Mouse (Mus musculus) left cerebral cortex, postnatal 14 days (tissue): ENCODE results near the gene Ankrd36. TPM values are rescaled to one million over a fixed set of nuclear protein-coding genes. Genes with fewer than 3 reads are reported as not detected.

Source experiments
- DNase-seq, 2 experiments: peaks; one replicate each; pipeline ENCODE4 v3.0.0; 2021 to 2022; ENCODE audit warnings: low spot score in 2 of 2, mixed read lengths in 1 of 2
- intact Hi-C: fragments of 180-260 bp; cut with DNase I; formaldehyde crosslinking; loops from one replicate; pipeline ENCODE4 v1.15.1; 2025
- total RNA-seq, 2 experiments: library from RNA; stranded (reverse); gene quantifications; 2 replicates each; pipeline ENCODE4 v1.2.3; 2021

The Ankrd36 gene
- total RNA-seq, 2 experiments from 2014 or later = not detected

DNA sequence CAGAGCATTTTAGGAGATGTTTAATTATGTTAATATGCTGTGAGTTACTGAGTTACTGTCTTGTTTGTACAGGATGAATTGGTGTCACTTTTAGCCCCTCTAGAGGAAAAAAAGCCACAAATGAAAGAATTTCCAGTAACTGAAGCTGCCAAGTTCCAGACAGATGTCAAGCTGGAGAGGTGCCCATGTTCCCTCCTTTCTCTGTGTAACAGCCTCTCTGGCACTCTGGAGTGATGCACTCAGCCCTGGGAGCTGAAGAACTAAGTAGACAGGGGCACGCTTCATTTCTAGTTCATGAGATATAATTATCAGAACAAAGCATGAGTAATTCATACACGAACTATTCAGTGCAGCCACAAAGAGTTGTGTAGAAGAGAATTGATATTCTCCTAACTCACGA, 45.0 kb downstream of the Ankrd36 start:
- DNase-seq = peak; percentile 21 to 28
- intact Hi-C loops = no loop called here

DNA sequence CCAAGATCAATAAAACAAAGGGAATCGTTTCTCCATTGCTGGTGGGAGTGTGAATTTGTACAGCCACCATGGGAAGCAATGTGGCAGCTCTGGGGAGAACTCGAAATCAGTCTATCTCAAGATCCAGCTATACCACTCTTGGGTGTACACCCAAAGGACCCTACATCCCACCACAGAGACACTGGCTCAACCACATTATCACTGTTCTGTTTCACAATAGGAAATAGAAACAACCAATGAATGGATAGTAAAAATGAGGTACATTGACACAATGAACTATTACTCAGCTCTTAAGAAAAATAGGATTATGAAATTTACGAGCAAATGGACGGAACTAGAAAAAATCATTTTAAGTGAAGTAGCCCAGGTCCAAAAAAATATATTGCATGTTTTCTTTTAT, 55.6 kb downstream of the Ankrd36 start:
- intact Hi-C loops = no loop called here
- no peak for DNase-seq

DNA sequence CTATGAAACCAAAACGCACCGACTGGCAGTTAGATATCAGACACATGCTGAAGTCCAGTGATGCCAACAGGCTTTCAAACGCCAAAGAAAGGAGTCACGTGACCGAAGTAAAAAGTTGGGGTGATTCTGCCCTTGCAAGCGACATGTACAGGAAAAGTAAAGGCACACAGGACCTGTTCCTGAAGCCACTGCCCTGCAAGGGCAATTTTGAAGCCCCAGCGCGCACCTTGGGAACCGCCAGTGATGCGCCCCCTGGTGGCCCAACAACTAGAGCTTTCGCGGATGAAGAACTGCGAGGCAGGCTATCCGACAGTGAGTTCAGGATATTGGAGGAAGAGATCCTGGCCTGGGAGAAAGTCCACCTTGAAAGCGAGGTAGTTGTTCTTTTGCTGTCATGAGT, 59.5 kb downstream of the Ankrd36 start:
- DNase-seq = peak in 1 of 2 experiments; percentile 54
- intact Hi-C loops = loop anchor here (2.0 kb wide), 1 partner anchor 144 kb away; no protein-coding TSS in a partner anchor

DNA sequence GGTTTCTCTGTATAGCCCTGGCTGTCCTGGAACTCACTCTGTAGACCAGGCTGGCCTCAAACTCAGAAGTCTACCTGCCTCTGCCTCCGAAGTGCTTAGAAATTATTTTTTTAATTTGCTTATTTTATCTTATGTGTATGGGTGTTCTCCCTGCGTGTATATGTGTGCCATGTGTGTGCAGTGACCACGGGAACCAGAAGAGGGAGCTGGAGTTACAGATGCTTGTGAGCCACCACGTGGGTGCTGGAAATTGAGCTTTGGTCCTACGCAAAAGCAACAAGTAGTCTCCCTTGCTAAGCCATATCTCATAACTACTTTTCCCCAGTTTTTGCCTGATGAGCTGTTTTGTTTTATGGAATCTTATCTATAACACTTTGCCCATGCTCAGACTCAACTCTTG, 73.6 kb downstream of the Ankrd36 start:
- intact Hi-C loops = no loop called here
- no peak for DNase-seq

DNA sequence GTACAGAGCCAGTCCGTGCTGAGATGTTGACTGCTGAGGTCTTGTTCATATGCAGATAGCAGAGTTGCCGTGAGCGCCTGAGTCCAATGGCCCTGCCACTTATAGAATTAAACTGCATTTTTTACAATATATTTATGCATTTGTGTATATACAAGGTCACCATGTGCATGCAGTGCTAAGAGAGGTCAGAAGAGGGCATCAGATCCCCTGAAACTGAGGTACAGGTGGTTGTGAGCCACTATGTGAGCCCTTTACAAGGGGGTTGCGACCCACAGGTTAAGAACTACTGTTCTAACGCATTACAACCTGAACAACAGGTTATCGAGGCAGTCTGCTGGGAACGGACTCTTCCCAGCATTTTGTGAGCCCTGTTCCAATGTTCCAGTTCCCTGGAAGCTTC, 80.8 kb downstream of the Ankrd36 start:
- no peak for DNase-seq
- intact Hi-C loops = no loop called here

DNA sequence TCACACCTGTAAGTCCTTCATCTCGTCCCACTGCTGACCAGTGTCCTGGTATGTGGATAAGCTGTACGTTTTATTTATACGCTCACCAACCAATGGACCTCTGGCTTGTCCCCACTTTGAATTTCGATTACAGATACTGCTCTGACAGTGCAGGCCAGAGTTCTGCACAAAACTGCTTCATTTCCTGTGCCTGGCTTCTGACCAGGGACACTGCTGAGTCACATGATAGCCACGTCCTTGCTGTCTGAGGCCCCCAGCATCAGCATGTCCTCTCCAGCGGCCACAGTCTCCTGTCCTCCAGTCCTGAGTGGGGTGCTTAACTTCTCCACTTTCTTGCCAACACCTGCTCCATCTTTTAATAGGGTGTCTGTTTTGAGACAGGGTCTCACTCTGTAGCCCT, 113.1 kb downstream of the Ankrd36 start:
- intact Hi-C loops = no loop called here
- DNase-seq = no peak

DNA sequence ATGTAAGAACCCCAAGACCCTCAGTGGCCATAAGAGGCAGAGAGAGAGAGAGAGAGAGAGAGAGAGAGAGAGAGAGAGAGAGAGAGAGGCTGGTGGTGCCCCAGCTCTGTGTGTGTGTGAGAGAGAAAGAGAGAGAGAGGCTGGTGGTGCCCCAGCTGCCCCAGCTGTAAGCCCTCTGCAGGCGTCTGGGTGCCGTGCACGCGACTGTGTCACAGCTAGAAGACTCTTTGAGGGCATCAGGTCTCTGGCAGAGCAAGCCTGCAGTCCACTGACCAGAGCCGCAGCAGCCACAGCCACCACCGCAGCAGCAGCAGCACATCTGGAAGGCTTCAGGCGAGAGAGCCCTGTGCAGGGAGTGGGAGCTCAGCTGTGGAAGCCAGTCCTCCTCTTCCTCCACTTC, 114.8 kb downstream of the Ankrd36 start:
- no peak for DNase-seq
- intact Hi-C loops = no loop called here

DNA sequence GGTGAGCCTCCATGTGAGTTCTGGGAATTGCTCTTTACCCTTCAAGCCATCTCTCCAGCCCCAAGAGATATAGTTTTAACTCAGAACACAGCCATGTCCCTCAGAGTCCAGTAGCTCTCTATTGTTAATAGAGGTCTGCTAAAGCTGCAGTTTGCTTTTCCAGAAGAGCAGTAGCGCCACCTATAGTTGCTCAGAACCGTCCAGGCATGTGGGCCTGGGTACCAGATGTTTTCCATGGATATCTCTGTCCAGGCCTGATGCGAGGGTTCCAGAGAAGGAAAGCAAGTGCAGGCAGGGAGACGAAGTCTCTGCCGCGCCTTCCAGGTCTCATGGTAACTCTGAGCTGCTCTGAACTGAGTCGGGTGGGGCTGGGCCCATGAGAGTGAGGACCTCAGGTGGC, 122.3 kb downstream of the Ankrd36 start:
- peak; percentile 45 to 74 for DNase-seq
- intact Hi-C loops = loop anchor here (2.0 to 5.0 kb wide), 2 partner anchors 207 to 399 kb away; no protein-coding TSS in a partner anchor

DNA sequence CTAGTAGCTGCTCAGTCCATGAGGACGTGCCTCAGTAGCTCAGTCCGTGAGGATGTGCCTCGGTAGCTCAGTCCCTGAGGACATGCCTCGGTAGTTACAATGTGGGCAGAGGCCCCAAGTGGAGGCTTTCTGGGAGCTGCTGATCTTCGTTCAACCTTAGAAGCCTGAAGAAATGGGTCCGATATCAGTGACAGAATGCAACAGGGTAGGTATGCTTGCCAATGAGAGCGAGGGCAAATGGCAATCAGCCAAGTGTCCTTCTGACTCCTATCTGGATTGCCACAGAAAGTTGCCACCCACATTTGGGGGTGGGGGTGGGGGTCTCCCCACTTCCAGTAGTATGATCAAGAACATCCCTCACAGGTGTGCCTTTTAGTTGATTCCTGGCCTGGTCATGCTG, 131.3 kb downstream of the Ankrd36 start:
- no peak for DNase-seq
- intact Hi-C loops = no loop called here

DNA sequence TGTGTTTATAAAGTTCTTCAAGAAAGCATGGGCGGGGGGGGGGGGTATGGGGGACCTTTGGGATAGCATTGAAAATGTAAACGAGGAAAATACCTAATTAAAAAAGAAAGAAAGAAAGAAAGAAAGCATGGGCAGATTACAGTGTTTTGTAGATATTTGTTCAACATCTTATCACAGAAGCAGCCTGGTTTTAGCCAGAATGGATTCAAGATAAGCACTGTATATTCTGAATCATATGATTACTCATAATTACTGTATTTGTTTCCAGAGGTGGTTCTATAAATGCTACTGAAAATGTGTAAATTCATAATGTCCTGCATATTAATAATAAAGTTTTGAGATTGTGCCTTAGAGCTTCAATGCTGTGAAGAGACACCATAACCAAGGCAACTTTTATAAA, 131.8 kb downstream of the Ankrd36 start:
- no peak for DNase-seq
- intact Hi-C loops = no loop called here

DNA sequence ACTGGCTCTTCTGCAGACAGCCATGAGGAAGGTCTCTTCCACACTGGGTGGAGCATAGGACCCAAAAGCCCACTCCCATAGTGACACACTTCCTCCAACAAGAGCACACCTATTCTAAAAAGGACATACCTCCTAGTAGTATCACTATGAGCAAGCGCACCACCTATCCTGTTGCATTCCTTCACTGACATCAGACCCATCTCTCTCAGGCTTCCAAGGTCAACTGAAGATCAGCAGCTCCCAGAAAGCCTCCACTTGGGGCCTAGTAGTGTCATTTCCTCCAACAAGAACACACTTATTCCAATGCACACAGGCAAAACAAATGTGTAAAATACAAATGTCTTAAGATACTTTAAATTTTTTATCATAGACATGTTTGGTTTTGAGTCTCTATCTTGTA, 132.3 kb downstream of the Ankrd36 start:
- DNase-seq = no peak
- intact Hi-C loops = no loop called here

DNA sequence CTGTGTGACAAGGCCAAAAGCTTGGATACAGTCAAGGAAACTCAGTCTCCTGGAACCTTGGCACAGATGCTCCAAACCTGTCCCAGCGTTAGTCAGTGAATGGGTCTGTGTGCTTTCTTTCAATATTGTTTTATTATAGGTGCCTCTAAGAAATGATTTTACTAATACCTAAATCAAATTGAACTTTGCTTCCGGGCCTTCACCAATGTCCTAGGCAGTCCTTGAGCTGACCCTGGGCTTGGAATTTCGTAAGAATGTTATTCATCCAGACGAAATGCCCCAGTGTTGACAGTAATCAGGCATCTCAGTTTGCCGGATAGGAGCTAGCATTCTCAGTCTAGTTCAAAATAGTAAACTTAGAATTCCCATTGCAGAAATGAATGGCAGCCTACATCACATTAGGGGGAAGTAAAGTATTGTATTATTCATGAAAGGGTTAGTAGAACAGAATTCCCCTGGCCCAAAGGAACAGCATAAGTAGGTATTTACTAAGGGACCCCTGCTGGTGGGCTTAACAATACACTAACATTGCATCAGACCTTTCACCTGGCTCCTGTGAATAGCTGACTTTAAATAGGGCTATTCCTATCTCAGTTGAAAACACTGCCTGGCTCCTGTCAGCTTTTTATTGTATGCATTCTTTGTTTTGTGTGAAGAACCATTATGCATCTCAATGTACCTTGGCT, 132.9 kb downstream of the Ankrd36 start:
- intact Hi-C loops = no loop called here

DNA sequence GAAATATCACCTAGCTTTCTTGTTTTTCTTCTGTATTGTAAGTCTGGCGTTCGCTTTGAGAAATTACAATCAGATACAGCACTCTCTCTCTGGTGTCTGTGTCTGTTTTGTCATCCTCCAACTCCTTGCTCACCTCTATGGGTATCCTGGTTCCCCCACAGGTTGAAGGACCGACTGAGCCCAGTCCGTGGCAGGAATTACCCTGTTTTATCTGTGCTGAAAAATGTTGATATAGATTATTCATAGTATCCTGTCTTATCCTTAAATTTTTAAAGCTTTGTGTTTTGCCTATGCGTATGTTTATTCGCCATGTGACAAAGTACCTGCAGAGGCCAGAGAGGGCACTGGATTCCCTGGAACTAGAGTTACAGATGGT, 133.5 kb downstream of the Ankrd36 start:
- intact Hi-C loops = no loop called here

More for the DNA sequence above, 132.9 kb downstream of the Ankrd36 start:
- DNase-seq = no peak

DNA sequence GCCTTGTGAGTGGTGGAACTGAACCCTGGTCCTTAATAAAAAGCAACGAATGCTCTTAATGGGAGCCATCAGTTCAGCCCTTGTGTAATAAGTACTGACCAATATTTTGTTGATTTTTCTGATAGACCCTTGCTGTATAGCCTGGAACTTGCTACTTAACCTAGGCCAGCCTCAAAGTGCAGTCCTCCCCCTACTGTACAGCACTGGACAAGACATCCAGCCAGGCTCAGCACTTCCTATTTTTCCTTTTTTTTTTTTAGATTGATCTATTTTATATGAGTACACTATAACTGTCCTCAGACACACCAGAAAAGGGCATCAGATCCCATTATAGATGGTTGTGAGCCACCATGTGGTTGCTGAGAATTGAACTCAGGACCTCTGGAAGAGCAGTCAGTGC, 133.9 kb downstream of the Ankrd36 start:
- DNase-seq = no peak
- intact Hi-C loops = no loop called here

More for the DNA sequence above, 133.5 kb downstream of the Ankrd36 start:
- DNase-seq = no peak

DNA sequence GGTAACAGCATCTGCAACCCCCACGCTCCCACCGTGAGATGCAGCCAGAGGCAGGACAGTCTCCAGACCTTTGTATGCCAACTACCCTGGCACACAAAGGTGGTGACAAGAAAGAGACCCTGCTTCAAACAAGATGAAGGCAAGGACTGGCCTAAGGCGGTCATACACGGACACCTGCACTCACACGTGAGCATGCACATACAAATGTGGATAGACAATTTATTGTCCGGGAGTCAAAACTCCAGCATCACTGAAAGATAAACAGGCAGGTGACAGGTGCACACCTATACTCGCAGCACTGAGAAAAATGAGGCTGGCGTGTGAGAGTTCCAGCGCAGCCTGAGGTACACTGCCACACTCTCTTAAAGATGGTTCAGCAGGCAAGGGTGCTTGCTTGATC, 136.5 kb downstream of the Ankrd36 start:
- DNase-seq = no peak
- intact Hi-C loops = no loop called here

DNA sequence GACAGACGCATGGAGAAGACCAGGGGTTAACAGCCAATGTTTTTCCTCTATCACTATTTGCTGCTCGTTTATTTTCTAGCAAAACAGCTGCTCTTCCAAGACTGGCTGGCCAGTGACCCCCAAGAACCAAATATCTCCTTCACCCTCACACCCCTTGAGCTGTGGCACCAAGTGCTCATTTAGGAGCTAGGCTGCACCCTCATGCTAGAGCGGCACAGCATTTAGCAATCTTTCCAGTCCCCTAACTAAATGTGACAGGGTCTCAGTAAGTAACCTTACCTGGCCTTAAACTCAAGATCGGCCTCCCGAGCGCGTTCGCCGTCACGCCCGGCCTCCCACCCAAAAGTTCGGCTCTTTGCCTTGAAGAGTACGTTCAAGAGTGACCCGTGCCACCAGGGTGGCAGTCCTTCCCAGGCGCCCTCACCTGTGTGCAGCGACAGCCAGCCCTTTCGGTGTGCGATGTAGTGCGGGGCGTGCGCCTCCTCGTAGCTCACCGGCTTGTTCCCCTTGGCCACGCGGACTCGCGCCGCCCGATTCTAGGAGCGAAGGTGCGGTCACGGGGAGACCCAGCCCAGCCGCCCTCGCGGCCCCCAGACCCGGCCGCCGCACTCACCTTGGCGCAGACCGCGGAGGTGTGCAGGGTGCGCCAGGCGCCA, 137.5 kb downstream of the Ankrd36 start:
- peak in 1 of 2 experiments; percentile 35 for DNase-seq
- intact Hi-C loops = no loop called here

DNA sequence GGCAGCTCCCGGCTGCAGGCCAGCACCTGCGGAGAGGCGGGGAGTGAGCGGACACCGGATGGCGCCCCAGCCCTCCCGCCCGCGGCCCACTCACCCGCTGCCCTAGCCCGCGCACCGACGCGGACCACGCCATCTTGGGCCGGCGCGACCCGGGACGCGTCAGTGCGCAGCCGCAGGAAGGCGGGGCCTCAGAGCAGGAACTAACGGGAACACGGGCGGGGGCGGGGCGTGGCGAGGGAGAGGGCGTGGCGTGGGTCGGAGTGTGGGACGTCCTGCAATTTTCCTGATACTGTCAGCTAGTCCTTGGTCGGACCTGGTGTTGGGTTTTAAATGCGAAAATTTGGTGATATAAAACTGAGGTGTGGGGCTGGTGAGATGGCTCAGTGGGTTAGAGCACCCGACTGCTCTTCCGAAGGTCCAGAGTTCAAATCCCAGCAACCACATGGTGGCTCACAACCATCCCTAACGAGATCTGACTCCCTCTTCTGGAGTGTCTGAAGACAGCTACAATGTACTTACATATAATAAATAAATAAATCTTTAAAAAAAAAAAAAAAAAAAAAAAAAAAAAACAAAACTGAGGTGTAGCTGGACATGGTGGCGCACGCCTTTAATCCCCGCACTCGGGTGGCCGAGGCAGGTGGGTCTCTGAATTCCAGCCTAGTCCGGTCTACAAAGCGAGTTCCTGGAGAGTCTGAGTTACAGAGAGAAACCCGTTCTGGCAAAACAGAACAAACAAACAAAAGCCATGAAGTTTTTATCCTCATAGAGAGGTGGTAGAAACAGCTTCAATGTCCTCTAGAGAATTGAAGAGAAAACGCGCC, 138.3 kb downstream of the Ankrd36 start:
- intact Hi-C loops = no loop called here
- DNase-seq = peak; percentile 79 to 86

DNA sequence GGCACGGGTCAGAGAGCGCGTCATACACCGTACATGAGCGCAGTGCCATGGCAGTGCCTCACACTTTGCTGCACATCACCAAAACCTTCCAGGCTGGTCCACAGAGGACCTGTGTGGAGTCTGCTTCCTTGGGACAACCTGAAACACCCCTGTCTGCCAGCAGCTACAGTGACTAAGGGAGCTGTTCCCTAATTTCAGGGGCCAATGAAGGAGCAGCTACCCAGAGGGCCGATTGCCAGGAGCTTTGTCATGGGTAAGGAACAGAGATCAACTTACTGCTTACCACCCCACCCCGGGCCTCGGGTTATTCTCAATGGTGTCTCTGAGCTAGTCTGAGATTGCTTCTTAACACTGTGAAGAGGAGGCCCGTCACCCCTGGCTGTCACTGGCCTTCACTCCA, 145.7 kb downstream of the Ankrd36 start:
- intact Hi-C loops = no loop called here
- DNase-seq = no peak

DNA sequence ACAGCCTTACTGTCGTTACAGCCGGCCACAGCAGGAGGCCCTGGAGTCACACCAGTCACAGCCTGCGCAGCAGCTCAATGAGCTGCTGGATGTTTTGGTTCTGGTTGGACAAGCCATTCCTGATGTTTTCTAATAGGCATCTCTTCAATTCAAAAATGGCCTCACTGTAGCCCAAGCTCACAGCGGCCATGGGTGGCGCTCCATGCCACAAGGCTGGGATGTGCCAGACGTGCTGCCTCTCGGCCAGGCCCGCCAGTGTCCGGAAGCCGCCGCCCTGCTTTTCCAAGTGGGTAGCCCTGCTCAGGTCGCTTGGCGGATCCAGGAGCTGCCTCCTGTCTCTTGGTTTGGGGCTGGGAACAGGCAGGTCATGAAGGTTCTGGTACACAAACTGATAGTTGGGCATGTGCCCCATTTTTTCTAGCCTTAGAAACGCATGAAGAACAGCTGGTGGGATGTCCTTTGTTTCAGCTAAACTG, 146.2 kb downstream of the Ankrd36 start, which contains the start of gene Mrps24:
TSS of gene Mrps24 (minus strand) at position 51 of the 476 bp plus-strand sequence.
- intact Hi-C loops = no loop called here
- DNase-seq = no peak

DNA sequence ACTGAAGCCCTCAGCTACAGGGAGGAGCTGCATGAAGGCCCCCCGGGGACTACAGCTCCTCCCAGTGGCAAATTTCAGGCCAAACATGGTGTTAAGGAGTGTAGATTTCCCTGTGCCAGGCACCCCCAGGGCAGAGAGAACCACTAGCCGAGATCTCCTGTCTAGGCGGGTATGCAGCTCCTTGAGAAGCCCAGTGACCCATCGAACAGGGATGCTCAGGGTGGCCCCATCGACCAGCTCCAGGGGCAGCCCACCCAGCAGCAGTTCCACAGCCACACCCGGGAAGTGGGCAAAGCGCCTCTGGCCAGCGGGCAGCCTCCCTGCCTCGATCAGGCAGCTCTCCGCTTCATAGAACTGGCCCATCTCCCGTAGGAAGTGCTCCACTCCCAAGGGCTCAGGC, 146.8 kb downstream of the Ankrd36 start:
- no peak for DNase-seq
- intact Hi-C loops = no loop called here
